Mouse (Mus musculus) G1E-ER4 (cell line): ENCODE results near the gene Samd4. TPM values are rescaled to one million over a fixed set of nuclear protein-coding genes. Genes with fewer than 3 reads are reported as not detected.

Experiments used
- GATA1 ChIP-seq: IDR thresholded peaks from one replicate; pipeline ENCODE4 v1.8.0; 2012; ENCODE audit warnings: low read length, inconsistent platforms
- polyA plus RNA-seq: library from polyadenylated mRNA; stranded (reverse); fragments of >175 nt; gene quantifications from 2 replicates; pipeline ENCODE4 v1.2.3, GENCODE M21; 2012

The Samd4 gene
- polyA plus RNA-seq, 1 experiment = not detected

DNA sequence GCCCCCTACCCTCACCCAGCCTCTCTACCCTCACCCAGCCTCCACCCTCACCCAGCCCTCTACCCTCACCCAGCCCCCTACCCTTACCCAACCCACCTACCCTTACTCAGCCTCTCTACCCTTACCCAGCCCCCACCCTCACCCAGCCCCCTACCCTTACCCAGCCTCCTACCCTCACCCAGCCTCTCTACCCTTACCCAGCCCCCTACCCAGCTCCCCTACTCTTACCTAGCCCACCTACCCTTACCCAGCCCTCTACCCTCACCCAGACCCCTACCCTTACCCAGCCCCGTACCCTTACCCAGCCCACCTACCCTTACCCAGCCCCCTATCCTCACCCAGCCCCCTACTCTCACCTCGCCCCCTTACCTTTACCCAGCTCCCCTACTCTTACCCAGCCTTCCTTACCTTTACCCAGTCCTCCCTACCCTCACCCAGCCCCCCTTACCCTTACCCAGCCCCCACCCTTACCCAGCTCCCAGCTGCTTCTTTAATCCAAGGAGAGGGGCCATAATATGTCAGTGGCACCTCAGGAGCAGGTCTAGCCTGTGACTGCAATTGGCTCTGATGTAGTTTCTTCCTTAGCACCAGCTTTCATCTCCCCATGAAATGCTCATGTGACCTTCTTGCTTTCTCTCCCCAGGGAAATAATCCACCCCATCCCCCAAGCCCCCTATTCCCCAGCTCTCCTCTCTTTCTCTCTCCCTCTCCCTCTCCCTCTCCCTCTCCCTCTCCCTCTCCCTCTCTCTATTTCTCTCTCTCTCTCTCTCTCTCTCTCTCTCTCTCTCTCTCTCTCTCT lies 81.6 kb downstream of the Samd4 start:
- no peak for TF ChIP-seq GATA1

DNA sequence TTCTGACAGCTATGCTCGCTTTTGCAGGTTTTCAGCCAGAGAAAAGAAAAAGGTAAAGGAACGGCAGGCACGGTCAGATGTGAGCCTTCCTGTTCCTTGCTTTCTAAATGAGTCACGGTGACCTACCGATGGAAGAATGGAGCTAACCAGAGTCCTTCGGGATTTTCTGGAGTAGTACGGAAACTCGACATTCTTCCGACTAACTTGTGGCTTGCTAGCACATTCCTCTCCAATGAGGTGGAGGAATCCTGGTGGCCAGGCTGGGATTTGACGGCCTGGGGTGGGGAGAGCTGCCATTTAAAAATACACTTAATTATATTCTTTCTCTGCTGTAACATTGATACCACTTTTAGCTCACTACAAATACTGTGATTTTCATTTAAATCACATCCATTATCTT lies 83.6 kb downstream of the Samd4 start:
- TF ChIP-seq GATA1 = no peak

DNA sequence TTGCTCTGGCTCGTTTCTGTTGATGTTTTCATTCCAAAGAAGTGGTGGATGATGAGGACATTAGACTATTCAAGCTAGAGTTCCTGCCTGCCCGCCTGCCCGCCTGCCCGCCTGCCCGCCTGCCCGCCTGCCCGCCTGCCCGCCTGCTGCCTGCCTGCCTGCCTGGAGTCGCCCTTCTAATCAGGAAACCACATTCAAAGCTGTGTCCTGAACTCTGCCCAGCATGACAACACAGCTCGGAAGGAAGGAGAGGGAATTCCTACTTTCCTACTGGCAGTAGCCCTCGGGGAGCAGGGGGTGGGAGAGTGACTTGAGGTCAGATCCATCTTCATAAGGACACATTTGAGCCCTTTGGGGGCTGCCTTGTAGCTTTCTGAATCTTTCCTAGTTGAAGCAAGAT lies 85.4 kb downstream of the Samd4 start:
- TF ChIP-seq GATA1 = no peak

DNA sequence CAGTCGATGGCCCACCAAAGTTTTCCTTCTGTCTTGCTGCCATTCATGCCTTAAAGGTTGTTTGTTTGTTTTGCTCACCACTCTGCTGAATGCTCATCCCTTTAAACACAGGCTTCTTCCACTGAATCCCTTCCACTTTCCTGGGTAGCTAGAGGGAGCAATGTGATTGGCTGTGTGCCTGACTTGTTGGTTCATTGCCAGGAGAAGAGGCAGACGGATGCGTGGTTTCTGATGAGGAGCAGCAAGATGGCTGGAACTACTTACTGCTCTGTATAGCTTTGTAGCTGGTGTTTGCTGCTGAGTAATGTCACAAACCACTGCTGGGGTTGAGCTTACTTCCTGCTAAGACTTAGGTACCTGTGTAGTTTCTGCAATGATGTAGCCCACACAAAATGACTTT lies 88.0 kb downstream of the Samd4 start:
- TF ChIP-seq GATA1 = no peak

GRCm38 (mm10) chr14:46971802-46972201 lies 89.1 kb downstream of the Samd4 start:
- no peak for TF ChIP-seq GATA1

GRCm38 (mm10) chr14:46974874-46975273 lies 92.2 kb downstream of the Samd4 start:
- TF ChIP-seq GATA1 = no peak

DNA sequence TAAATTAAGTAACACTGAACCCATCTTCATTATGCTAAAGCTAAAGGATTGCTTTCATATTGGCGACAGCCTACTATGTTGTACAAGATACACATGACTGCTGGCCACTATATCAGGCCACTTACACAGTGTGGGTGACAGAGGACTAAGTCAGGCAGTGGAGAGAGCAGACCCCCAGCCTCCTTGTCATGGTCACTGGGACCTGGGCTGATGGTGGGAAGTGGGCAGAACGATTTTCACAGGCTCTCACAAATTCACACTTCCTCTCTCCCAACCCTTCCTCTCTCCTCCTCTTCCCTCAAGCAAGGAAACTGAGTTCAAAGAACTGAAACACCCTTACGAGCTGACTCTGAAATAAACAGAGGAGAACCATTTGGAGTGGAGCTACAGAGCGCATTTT lies 93.3 kb downstream of the Samd4 start:
- no peak for TF ChIP-seq GATA1

DNA sequence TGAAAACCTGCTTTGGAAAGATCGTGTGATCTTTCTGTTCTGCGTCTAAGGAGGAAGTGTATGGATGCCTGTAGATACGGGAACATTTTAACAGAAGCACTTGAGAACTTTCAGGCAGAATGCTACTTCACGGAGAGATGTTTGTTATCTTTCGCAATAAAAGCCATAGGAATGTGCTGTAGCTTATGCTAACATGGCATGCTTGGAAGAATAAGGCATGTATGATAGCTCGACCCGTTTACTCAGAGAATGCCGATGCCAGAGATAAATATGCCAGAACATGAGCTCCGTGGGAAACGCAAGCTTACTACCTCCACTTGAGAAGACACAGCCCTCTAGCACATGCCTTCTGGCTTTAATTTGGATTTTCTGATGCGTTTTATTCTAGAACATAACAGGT lies 94.1 kb downstream of the Samd4 start:
- TF ChIP-seq GATA1 = no peak

- TF ChIP-seq GATA1 = no peak
These were observed 95.0 kb downstream of the Samd4 start for GRCm38 (mm10) chr14:46977660-46978059.

- TF ChIP-seq GATA1 = no peak
These were observed 96.5 kb downstream of the Samd4 start for GRCm38 (mm10) chr14:46979172-46979571.

GRCm38 (mm10) chr14:46980736-46981438 lies 98.2 kb downstream of the Samd4 start:
- no peak for TF ChIP-seq GATA1

DNA sequence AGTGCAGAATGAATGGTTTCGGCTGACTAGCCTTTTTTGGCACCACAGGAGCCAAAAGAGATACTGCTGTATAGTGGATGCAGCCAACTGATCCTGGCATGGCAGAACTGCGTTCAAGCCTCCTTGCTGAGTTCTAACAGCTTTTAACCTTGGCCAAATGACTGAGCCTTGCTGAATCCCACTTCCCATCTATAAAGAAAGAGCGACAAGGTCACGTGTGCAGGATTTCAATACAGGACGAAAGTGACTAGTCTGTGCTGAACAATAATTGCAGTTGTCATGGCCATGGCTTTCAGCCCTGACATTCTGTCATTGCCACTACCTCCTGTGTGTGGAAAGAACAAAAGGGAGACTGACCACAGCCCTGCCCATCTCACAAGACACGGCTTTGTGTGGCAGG lies 99.5 kb downstream of the Samd4 start:
- no peak for TF ChIP-seq GATA1

- no peak for TF ChIP-seq GATA1
These were observed 102.0 kb downstream of the Samd4 start for GRCm38 (mm10) chr14:46984542-46985125.

- no peak for TF ChIP-seq GATA1
These were observed 107.0 kb downstream of the Samd4 start for GRCm38 (mm10) chr14:46989694-46990093.

DNA sequence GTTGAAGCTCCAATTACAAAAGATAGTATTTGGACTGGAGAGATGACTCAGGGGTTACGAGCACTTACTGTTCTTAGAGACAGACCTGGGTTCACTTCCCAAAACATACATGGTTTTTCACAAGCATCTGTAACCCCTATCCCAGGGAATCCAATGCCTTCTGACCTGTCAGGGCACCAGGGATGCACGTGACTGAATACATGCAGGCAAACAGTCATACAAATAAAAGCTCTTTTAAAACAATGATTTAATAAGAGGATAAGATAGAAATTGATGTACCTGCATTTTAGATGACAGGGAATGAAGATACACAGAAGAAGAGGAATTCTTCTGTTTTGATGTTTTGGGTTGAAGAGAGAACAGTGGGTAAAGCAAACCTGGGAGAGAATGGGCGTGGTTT lies 107.8 kb downstream of the Samd4 start:
- TF ChIP-seq GATA1 = no peak

- no peak for TF ChIP-seq GATA1
These were observed 112.0 kb downstream of the Samd4 start for GRCm38 (mm10) chr14:46994704-46995103.
